Mouse (Mus musculus) MEL (cell line): ENCODE results near the gene Golga4.

Source experiments
- CHD2 ChIP-seq: IDR thresholded peaks from 2 replicates; pipeline ENCODE4 v1.6.1; 2011; ENCODE audit warnings: low read length, improper control_type of control experiment
- CTCF ChIP-seq, 3 experiments: IDR thresholded peaks in 2 of 3; conservative IDR thresholded peaks in 1 of 3; 2 replicates each; pipeline ENCODE4 v1.5.1; 2011 to 2012; ENCODE audit warnings: low read length in 3 of 3, low read depth in 2 of 3, mild to moderate bottlenecking in 2 of 3, improper control_type of control experiment in 1 of 3, inconsistent platforms in 1 of 3, mixed read lengths in 1 of 3, moderate library complexity in 1 of 3; ENCODE audit not compliant: control insufficient read depth in 1 of 3, insufficient read depth in 1 of 3, poor library complexity in 1 of 3, severe bottlenecking in 1 of 3
- EP300 ChIP-seq, 2 experiments: IDR thresholded peaks; 2 replicates each; pipeline ENCODE4 v1.6.1; 2011; ENCODE audit warnings: improper control_type of control experiment in 2 of 2, low read length in 2 of 2, low read depth in 1 of 2, mild to moderate bottlenecking in 1 of 2
- JUND ChIP-seq: IDR thresholded peaks from 2 replicates; pipeline ENCODE4 v1.6.1; 2011; ENCODE audit warnings: low read depth, mild to moderate bottlenecking, improper control_type of control experiment, low read length
- MAX ChIP-seq: IDR thresholded peaks from 2 replicates; pipeline ENCODE4 v1.6.1; 2011; ENCODE audit warnings: low read length, improper control_type of control experiment
- MAZ ChIP-seq: IDR thresholded peaks from 2 replicates; pipeline ENCODE4 v1.6.1; 2012; ENCODE audit warnings: low read depth, mild to moderate bottlenecking, inconsistent platforms, low read length, improper control_type of control experiment
- MEF2A ChIP-seq: IDR thresholded peaks from 2 replicates; pipeline ENCODE4 v1.6.1; 2014; ENCODE audit warnings: low read depth, mild to moderate bottlenecking, inconsistent platforms, low read length, improper control_type of control experiment; ENCODE audit not compliant: poor library complexity, insufficient replicate concordance, severe bottlenecking; ENCODE audit errors: extremely low read depth
- POLR2A ChIP-seq, 2 experiments: IDR thresholded peaks; 2 replicates each; pipeline ENCODE4 v1.6.1; 2011 to 2012; ENCODE audit warnings: low read length in 2 of 2, mild to moderate bottlenecking in 2 of 2, control low read depth in 1 of 2, improper control_type of control experiment in 1 of 2, low read depth in 1 of 2, moderate library complexity in 1 of 2; ENCODE audit not compliant: control insufficient read depth in 1 of 2, insufficient read depth in 1 of 2, poor library complexity in 1 of 2
- POLR2AphosphoS2 ChIP-seq: IDR thresholded peaks from 2 replicates; pipeline ENCODE4 v1.6.1; 2011; ENCODE audit warnings: low read length, improper control_type of control experiment
- SMC3 ChIP-seq: IDR thresholded peaks from 2 replicates; pipeline ENCODE4 v1.6.1; 2011; ENCODE audit warnings: low read depth, low read length, improper control_type of control experiment
- USF2 ChIP-seq, 2 experiments: IDR thresholded peaks; 2 replicates each; pipeline ENCODE4 v1.6.1; 2011 to 2012; ENCODE audit warnings: improper control_type of control experiment in 2 of 2, low read length in 2 of 2, borderline replicate concordance in 1 of 2, inconsistent platforms in 1 of 2, low read depth in 1 of 2, mild to moderate bottlenecking in 1 of 2; ENCODE audit not compliant: insufficient read depth in 1 of 2
- ZNF384 ChIP-seq: IDR thresholded peaks from 2 replicates; pipeline ENCODE4 v1.6.1; 2012; ENCODE audit warnings: low read depth, mild to moderate bottlenecking, inconsistent platforms, low read length, improper control_type of control experiment

DNA sequence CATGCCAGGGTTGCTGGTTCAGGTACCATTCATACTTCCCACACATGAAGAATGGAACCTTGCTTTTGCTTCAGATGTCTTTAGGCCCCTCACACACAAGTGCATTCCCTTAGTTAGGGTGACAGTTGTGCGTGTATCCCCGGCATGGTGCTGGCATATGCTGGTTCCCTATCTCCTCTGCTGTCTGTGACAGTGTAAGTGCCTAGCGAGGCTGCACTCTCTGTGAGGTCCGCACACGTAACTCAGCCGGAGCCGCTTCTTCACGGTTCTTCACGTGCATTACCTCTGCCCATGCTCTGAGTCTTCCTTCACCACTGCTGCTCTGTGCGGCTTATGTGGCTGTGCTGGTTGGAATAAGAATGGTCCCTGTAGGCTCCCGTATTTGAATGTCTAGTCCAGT lies 57.3 kb downstream of the Golga4 start:
- TF ChIP-seq POLR2A (IDR thresholded peaks at IDR 0.05; ENCODE audit: control insufficient read depth in 1 of 2, insufficient read depth in 1 of 2, low read depth in 1 of 2, low read length in 2 of 2, poor library complexity in 1 of 2): no peak
- no peak for TF ChIP-seq MAX
- no peak for TF ChIP-seq CTCF (IDR thresholded peaks at IDR 0.05 in 2 of 3, conservative IDR thresholded peaks at IDR 0.05 in 1 of 3; ENCODE audit: control insufficient read depth in 1 of 3, insufficient read depth in 1 of 3, low read depth in 2 of 3, low read length in 3 of 3, poor library complexity in 1 of 3, severe bottlenecking in 1 of 3)
- TF ChIP-seq MEF2A: no peak
- TF ChIP-seq USF2 (IDR thresholded peaks at IDR 0.05; ENCODE audit: borderline replicate concordance in 1 of 2, insufficient read depth in 1 of 2, low read depth in 1 of 2, low read length in 2 of 2): no peak
- TF ChIP-seq EP300 (IDR thresholded peaks at IDR 0.05; ENCODE audit: low read depth in 1 of 2, low read length in 2 of 2): no peak
- no peak for TF ChIP-seq CHD2
- no peak for TF ChIP-seq JUND
- TF ChIP-seq SMC3: no peak
- no peak for TF ChIP-seq ZNF384
- no peak for TF ChIP-seq POLR2AphosphoS2
- TF ChIP-seq MAZ: no peak
